Mouse (Mus musculus): ENCODE results near the gene Gm49320. TPM values are rescaled to one million over a fixed set of nuclear protein-coding genes. Genes with fewer than 3 reads are reported as not detected.
A peak's percentile ranks its signal among the peaks of the same experiment; 100 is the strongest.

Gm49320 gene
- total RNA-seq, 2 experiments from 2014 or later, result 0.38 TPM; not detected in 1

DNA sequence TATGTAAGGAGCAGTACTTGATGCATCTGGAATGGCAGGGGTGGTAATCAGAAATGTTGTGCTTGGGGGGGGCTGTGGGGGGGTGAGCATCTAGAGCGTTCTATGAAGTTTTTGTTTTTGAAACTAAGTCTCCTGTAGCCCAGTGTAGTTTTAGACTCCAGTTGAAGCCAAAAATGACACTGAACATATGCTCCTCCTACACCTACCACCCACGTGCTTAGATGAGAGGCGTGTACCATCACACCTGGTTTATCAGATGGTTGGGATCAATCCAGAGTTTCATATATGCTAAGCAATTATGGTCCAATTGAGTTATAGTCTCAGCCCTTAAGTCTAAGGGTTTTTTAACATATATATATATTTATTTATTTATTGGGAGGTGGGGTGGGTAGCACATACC, 19.0 kb upstream of the Gm49320 start:
- no peak for DNase-seq
- intact Hi-C loops (cut with DNase I), result no loop called here

DNA sequence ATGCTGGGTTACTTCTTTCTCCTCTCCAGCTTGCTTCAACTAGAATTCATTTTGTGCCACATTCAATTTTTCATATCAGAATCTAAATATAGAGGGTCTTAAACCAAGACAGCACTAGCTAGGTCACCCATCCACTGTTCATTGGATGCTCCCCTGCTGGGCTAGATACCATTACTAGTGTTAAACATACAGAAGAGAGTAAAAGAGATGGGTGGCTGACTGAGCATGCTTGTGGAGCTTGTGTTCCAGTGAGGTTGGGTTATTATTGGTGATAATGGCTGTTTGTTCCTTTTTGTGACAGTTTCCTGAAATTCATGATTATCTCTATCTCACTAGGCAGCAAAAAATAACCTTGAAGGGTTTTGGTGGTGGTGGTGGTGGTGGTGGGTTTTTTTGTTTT, 16.6 kb upstream of the Gm49320 start:
- no peak for DNase-seq
- intact Hi-C loops (cut with DNase I), result no loop called here

DNA sequence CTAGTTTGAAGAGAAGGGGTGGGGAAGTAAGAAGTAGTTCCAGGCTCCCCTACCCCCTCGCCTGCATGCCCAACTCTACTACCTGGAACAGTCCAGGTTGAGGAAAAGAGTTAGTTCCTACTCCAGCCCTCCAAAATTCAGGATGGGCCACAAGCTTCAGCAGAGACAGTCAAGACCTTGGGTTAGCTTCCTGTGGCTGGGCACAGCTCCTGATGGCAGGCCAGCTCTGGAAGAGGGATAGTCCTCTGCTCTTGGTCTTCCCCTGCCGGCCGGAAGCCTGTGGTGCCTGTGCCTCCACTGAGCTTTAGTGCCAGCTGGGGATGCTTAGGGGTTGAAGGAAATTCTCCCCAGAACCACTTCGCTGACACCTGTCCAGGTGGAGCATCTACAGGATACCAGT, 12.3 kb upstream of the Gm49320 start:
- no peak for DNase-seq
- intact Hi-C loops (cut with DNase I), result no loop called here

DNA sequence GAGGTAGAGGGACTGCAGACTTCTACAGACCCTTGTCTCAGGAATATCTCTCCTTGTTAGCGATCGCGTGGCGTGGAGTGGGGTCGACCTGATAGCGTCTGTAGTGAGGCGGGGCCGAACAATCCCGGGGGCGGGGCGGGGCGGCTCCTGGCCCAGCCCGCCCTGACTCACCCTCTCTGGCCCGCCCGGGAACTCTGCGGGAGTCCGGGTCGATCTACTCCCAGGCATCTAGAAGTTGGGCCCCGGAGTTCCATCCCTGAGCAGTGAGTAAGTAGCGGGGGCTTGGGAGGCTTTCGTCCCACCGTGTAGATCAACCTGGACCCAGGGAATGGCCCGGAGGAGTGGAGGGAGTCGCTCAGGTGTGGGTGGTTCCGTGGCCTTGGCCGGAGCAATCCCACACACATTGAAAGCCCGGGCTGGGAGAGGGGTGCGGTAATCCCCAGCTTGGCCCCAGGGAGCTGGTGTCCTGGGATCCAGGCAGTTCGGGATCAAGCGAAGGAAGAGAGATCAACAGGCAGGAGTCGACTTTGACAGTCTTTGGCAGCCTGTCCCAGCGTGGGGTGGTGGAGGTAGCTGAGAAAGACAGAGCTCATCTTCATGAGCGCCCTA, 11.8 kb upstream of the Gm49320 start, which contains the start of gene Lrrc8e:
Gene Lrrc8e (plus strand): TSS at position 89 of the 609 bp plus-strand sequence.
- DNase-seq, result no peak
- intact Hi-C loops (cut with DNase I), result no loop called here

DNA sequence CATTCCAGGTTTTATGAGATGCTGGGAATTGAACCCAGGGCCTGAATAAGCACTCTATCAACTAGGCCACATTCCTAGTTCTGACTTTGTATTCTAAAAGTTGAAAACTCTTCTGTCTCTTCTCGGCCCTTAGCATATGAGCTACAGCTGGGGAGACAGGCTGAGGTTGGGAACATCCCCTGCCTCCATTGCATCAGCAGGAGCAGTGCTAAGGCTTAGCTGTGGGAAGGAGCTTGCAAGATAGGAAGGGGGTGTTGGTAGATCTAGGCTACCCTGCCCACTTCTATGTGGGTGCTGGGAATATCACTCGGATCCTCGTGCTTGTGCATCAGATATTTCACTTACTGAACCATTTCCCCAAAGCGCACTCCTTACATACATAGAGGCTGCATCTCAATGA, 10.7 kb upstream of the Gm49320 start:
- DNase-seq, result no peak
- intact Hi-C loops (cut with DNase I), result no loop called here

DNA sequence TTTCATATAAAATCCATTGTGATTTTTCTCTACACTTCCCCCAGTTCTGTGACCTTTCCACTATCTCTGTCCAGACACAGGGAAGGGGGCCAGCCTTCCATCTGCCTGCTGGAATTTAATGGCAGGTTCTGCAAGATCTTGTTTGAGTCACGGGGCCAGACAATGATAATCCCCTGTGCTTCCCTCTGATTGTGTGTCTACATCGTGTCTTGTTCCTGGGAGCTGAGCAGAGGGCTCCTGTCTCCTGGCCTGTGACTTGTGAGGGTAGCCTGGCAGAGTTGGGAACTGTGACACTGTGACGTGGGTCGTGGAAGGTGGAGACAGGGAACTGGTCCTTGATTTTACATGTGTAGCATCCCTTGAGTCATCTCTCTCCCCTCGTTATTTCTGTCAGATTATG, 8.9 kb upstream of the Gm49320 start:
- intact Hi-C loops (cut with DNase I), result loop anchor here (10.0 kb wide), 1 partner anchor 445 kb away; no protein-coding TSS in a partner anchor
- no peak for DNase-seq

DNA sequence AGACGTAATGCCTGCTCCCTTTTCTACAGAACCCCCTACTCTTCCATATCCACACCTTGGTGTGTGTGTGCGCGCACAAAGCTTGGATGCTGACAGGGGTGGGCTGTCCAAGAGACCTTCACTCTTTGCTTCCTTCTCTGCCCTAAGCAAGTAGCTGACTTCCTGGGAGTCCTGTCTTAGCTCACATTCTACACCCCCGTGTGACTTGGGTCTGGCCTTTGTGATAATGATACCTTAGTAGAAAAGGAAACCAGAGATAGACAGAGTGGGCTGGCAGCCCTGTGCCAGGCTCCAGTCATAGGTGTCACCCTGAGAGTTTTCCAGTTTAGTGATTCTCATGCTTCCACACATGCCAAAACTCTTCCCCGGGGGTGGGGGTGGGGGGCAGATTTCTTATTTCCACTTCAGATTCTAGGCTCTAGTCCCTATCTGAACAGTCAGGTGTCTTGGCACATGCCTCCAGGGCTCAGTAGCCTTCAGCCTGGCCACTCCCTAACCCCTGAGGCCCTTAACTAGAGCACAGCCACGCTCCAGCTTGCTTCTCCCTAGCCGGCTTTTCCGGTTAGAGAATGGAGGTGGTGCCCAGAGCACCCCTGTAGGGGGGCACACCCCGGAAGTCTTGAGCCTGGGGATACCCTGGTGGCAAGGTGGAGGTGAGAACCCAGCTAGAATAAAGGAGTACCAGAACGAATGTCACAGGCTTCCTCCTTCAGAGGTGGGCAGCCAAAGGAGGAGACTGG, 7.9 kb upstream of the Gm49320 start:
- no peak for DNase-seq
- intact Hi-C loops (cut with DNase I), result loop anchor here (10.0 kb wide), 1 partner anchor 444 kb away; no protein-coding TSS in a partner anchor

DNA sequence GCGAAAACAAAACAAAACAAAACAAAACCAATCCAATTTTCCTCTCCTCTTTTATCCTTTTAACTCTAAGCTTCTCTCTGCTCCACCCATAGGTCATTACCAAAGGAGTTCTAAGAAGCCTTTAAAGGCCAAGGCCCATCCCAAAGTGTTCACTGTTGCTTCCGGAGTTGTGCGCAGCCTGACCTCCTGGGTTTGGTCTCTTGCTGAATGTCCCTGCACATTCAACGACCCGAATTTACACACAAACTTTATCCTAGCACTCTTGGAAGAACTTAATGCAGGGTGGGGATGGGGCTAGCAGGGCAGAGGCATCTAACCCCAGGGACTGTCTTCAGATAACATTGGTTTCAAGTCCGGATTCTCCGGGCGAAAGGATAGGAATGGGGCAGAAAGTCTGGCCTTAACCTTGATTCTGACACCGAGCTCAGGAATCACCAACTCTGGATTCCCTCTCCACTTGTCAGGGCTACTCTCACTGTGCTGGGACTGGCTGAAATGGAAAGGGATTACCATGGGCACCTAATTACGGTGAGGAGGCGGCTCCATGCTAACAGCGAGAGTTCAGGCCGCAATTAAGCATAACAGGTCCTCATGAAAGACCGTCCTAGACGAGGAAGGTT, 741 bp upstream of the Gm49320 start:
- DNase-seq, result peak; percentile 29 to 40
- intact Hi-C loops (cut with DNase I), result loop anchor here (5.0 to 10.0 kb wide), 2 partner anchors 46 to 437 kb away; no protein-coding TSS in a partner anchor

DNA sequence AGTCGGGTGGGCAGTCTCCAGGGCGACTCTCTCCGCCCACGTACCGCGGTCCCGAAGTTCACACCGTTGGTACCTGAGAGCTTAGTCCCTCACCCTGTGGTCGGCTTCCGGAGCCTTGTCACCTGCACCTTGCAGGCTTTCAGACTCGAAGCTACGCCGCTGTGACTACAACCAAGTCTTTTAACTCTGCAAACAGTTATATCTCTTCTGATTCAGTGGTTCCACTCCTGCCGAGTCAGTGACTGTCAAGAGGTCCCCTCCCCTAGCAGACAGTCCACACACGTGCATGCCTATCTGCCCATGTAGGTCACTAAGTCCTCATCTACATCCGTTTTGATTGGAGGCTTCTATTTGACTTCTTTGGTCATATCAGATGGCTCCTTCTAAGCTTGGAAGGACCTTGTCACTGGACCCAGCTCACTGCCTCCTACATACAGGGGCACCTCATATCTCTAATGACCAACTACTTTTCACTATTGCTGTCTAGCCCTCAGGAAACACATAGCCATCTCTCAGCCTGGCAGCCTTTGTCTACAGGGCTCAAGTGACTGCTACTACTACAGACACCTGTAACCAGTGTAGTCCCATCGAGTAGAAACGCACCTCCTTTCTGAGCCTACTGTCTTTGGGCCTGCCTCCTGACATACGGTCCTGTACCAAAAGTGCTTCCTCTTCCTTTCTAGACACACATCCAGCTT, 677 bp downstream of the Gm49320 start:
- no peak for DNase-seq
- intact Hi-C loops (cut with DNase I), result loop anchor here (5.0 to 10.0 kb wide), 2 partner anchors 47 to 435 kb away; no protein-coding TSS in a partner anchor

DNA sequence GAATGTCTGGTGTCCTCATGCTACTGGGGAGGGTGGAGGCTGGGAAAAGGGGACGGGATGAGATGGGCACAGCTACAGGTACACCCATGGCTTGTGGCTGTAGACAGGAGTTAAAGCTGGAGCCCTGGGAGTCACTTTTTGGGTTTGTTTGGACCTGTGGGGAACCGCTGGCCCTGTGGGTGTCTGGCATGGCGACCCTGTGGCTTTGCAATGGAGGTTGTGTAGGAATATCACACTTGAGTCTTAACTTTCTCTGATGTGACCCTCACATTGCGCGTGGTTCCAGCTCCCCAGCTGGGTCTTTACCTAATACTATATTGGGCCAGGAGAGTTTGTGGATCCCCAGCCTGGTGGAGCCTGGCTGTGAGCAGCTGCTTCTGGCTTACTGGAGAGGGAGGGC, 6.4 kb downstream of the Gm49320 start:
- intact Hi-C loops (cut with DNase I), result no loop called here
- DNase-seq, result no peak

DNA sequence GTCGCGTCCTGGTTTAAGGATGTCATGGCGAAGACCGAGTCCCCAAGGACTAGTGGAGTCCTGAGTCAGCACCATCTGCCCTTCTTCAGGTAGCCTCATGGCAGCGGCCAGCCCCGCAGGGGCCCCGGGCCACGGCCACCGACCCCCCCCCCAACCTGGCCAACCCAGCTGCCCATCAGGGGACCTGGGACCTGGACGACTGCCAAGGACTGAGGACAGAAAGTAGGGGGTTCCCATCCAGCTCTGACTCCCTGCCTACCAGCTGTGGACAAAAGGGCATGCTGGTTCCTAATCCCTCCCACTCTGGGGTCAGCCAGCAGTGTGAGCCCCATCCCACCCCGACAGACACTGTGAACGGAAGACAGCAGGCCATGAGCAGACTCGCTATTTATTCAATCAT, 7.1 kb downstream of the Gm49320 start:
- intact Hi-C loops (cut with DNase I), result no loop called here
- no peak for DNase-seq

DNA sequence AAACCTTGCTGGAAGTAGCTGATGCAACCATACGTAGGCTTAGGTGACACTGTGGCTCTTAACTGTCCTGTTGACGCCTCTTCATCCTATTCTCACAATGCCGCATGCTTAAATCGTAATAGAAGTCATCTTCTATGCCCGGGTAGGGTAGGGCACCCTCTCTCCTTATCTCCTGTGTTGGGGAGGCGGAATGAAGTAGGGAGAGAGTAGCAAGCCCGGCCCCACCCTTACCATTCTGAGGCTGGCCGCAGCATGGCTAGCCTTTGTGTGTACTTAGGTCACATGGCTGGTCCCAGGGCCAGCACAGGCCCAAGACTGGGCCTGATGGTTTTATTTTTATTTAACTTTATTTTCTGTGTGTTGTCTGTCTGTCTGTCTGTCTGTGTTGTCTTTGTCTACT, 8.6 kb downstream of the Gm49320 start:
- no peak for DNase-seq
- intact Hi-C loops (cut with DNase I), result no loop called here

DNA sequence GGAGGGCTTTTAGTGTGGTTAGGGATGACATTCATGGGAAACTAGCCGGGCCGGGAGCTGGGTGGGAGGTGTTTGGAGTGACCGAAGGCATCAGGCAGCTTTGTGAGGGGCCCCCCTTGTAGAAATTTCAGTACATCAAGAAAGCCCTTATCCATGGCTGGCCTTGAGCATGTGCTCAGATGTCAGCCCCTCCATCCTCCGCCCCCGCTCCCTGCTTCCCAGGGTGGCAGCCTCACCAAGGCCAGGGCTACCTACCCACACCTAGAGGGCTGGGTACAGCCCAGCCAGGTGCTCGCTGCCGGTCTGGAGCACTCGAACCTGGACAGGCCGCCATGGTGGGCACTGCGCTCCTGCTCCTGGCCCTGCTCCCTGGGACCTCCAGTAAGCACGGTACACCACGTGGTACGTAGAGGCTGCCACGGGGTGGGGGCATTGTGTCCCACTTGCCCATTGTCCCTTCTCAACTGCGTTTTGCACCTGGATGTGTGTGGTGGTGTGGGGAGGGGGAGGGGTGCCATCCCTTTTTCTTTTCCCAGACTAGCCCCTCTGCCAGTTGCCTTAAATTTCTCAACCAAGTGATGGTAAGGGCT, 9.4 kb downstream of the Gm49320 start, which contains the start of gene Tgfbr3l:
Gene Tgfbr3l (plus strand): TSS at position 264 of the 590 bp plus-strand sequence.
- intact Hi-C loops (cut with DNase I), result no loop called here

DNA sequence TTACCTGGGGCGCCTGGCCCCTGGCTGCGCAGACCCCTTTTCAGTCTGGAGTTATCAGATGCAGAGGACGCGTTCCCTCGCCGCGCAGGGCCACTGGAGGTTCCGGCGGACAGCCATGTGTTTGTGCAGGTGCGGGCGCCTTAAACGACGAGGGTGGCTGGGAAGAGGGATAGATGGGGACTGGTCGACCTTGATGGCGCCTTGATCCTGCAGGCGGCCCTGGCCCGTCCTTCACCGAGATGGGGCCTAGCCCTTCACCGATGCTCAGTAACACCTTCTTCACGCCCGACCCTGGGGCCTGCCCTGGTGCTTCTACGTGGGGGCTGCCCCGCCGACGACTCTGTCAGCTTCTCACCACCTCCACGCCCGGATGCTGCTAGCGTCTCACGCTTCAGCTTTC, 10.5 kb downstream of the Gm49320 start:
- DNase-seq, result peak; percentile 43 to 57
- intact Hi-C loops (cut with DNase I), result no loop called here

More for the DNA sequence above, 9.4 kb downstream of the Gm49320 start, which contains the start of gene Tgfbr3l:
- DNase-seq, result no peak

DNA sequence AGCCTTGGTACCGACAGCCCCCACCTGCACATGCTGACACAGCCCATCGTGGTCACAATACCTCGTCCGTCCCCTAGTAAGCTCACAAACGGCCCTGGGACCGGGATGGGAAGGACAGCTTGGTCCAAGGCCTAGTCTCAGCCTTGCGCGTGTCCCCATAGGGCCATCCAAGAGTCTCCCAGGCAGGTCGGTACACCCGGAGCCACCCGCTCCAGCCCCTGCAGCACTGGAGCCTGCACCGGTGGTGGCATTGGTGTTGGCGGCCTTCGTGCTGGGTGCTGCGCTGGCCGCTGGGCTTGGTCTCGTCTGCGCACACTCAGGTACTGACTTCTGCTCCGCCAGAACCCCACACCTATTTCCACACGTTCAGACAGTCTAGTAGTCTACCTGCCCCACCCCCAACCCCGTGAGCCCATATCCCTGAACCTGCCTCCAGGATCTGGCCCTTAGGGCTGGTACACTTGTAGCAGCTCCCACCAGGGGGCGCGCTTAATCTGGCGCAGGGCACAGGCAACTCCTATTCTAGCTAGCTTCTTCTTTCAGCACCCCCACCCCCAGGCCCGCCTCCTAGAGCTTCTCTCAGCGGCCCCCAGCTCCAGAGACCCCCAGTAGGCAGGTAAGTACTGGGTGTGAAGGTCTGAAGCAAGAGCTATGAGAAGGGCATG, 11.8 kb downstream of the Gm49320 start:
- intact Hi-C loops (cut with DNase I), result loop anchor here (2.0 to 5.0 kb wide), 2 partner anchors 58 to 72 kb away; no protein-coding TSS in a partner anchor
- DNase-seq, result peak; percentile 89 to 92

DNA sequence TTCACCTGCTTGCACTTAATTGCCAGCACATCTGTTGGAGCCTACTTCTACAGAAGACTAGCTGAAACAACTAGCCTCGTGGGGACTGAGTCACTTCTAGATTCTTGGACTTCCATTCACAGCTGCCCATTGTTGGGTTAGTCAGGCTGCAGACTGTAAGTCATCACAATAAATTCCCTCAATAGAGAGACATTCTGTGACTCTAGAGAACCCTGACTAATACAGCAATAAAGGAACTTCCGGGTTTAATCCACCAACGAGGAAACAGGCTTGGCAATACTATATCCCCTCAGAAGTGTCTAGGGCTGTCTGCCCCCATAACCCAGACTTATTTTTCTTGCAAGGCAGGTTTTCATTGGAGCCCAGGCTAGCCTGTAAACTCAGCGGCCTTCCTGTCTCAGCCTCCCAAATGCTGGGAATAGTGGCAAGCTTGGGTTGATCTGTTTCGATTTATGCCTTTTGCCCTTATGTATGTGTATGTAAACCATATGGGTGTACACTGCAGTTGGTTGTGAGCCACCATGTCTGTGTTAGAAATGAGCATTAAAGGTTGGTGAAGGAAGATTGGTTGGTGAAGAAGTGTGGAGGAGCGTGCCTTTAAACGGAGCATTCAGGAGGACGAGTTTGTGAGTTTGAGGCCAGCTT, 13.6 kb downstream of the Gm49320 start:
- DNase-seq, result no peak
- intact Hi-C loops (cut with DNase I), result loop anchor here (5.0 kb wide), 1 partner anchor 60 kb away; no protein-coding TSS in a partner anchor

DNA sequence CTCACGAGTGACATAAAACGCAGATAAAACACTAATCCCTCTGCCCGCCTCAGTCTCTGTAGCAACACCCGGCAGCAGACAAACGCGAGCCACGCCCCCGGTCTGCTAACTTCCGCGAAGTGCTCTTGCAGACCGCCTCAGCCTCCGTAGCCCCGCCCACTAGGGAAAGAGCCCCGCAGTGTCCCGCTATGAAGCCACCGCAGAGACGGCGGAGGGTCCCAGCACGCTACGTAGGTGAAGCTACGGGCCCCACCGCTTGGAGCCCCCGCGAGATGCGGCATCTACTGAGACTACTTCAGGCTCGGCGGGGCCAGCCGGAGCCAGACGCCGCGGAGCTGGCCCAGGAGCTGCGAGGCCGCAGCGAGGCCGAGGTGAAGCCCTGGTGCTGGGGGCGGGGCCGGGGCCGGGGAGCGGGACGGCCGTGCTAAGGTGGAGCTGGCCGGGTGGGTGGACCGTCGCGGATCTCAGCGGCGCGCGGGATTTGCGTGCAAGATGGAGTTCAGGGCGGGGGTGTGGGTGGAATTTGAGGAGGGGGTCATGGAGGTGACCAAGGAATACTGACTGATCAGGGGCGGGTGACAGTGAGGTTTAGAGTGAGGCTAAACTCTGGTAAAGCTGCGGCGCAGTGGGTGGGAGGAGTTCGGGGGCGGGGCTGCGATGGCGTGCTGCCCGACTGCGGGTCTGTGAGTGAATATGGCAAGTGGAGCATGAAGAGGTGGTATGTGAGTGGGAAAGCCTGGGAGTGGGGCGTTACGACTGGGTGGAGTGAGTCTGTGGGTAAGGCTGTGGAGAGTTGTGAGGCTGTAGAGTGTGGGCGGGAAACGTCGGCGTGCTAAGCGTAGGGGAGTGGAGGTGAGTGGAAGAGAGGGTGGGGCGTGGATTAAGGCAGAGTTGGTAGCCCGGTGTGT, 14.5 kb downstream of the Gm49320 start, which contains the start of gene Snapc2:
Gene Snapc2 (plus strand): TSS at position 147 of the 908 bp plus-strand sequence.
- DNase-seq, result peak; percentile 95 to 96
- intact Hi-C loops (cut with DNase I), result loop anchor here (5.0 kb wide), 1 partner anchor 61 kb away; no protein-coding TSS in a partner anchor

DNA sequence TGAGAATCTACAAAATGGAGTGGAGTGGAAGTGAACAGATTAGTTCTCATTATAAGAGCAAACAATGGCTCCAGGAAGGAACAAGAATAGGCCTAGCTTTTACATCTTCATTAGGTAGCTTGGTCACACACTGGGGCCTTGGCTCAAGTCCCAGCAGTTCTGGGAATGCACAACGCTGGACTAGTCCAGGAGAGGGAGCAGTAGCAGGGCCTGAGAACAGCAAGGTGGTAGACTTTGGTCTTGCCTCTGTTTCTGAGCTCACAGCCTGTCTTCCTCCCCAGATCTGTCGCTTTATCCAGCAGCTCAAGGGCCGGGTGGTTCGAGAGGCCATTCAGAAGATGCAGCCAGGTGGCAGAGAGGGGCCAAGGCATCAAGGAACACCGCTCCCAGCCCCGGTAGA, 15.3 kb downstream of the Gm49320 start:
- DNase-seq, result peak; percentile 53 to 69
- intact Hi-C loops (cut with DNase I), result loop anchor here (5.0 kb wide), 1 partner anchor 62 kb away; no protein-coding TSS in a partner anchor
